Mouse (Mus musculus): ENCODE data around the gene Rapgef4. TPM values are rescaled to one million over a fixed set of nuclear protein-coding genes. Genes with fewer than 3 reads are reported as not detected.

Gene Rapgef4
- total and polyA plus RNA-seq, 2 experiments from 2014 or later = 27.0 to 58.7 TPM

GRCm38 (mm10) chr2:71941721-71942087, 39.3 kb upstream of the Rapgef4 start:
- Histone ChIP-seq H3K4me2 (ENCODE audit: low read depth) (no peak overlapping the region), H3K9me3 (ENCODE audit: low read length) (no peaks in the 10 kb centered on the region), H3K4me3 (ENCODE audit: low read depth, low read length) (no peak overlapping the region), H3K27ac (ENCODE audit: low read depth, low read length) (no peak overlapping the region), H3K4me1 (ENCODE audit: insufficient read depth) (no peaks in the 10 kb centered on the region), H3K9ac (no peak overlapping the region), H3K36me3 (ENCODE audit: insufficient read depth) (no peaks in the 10 kb centered on the region), H3K27me3 (ENCODE audit: insufficient read depth, low read length) (no peaks in the 10 kb centered on the region)
- 89% methylated on average over 5 of the region's 5 CpGs for WGBS
- DNase-seq (no peak), ATAC-seq (no peak)
- no peak for TF ChIP-seq CTCF (IDR thresholded peaks at IDR 0.05; ENCODE audit: low read depth)

- Histone ChIP-seq H3K4me2 (ENCODE audit: low read depth) (no peak overlapping the region), H3K9me3 (ENCODE audit: low read length) (no peaks in the 10 kb centered on the region), H3K4me3 (ENCODE audit: low read depth, low read length) (no peak overlapping the region), H3K27ac (ENCODE audit: low read depth, low read length) (no peak overlapping the region), H3K9ac (no peak overlapping the region), H3K36me3 (ENCODE audit: insufficient read depth) (no peaks in the 10 kb centered on the region), H3K27me3 (ENCODE audit: insufficient read depth, low read length) (no peaks in the 10 kb centered on the region), H3K4me1 (ENCODE audit: insufficient read depth) (no peaks in the 10 kb centered on the region)
- ATAC-seq (no peak), DNase-seq (no peak)
- no peak for TF ChIP-seq CTCF (IDR thresholded peaks at IDR 0.05; ENCODE audit: low read depth)
- WGBS = 31% methylated on average over 4 of the region's 4 CpGs
Measured at GRCm38 (mm10) chr2:71951212-71951611, 29.8 kb upstream of the Rapgef4 start.

DNA sequence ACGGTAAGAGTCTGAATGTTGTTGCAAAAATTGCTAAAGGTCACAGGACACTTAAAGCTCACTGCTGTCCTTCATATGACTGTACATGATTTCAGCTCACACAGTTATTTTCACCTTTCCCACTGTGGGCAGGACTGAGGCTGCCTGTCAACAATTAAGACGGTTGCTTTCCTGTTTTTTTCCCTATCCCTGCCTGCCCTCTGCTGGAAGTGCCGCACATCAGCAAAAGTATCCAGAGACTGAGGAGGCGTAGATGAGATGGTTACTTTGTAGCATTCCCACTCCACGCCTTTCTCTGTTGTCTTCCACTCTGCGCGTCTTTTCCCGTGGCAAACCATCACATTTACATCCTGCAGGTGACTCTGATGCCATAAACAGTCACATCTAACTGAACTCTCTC, 25.4 kb upstream of the Rapgef4 start:
- 18% methylated on average over 8 of the region's 8 CpGs for WGBS
- no peaks in the 10 kb centered on the region for H3K27me3 ChIP-seq (ENCODE audit: insufficient read depth, low read length)
- no peak overlapping the region for H3K27ac ChIP-seq (ENCODE audit: low read depth, low read length)
- no peak overlapping the region for H3K4me3 ChIP-seq (ENCODE audit: low read depth, low read length)
- no peaks in the 10 kb centered on the region for H3K36me3 ChIP-seq (ENCODE audit: insufficient read depth)
- H3K9me3 ChIP-seq (ENCODE audit: low read length) = no peaks in the 10 kb centered on the region
- no peaks in the 10 kb centered on the region for H3K4me1 ChIP-seq (ENCODE audit: insufficient read depth)
- peak; percentile 73 for DNase-seq
- peak; percentile 95 for TF ChIP-seq CTCF (IDR thresholded peaks at IDR 0.05; ENCODE audit: low read depth)
- no peak overlapping the region for H3K4me2 ChIP-seq (ENCODE audit: low read depth)
- H3K9ac ChIP-seq = no peak overlapping the region
- ATAC-seq = peak; percentile 73

GRCm38 (mm10) chr2:71956463-71956862, 24.6 kb upstream of the Rapgef4 start:
- Histone ChIP-seq H3K4me1 (ENCODE audit: insufficient read depth) (no peaks in the 10 kb centered on the region), H3K9me3 (ENCODE audit: low read length) (no peaks in the 10 kb centered on the region), H3K27me3 (ENCODE audit: insufficient read depth, low read length) (no peaks in the 10 kb centered on the region), H3K9ac (no peak overlapping the region), H3K4me2 (ENCODE audit: low read depth) (no peak overlapping the region), H3K4me3 (ENCODE audit: low read depth, low read length) (no peak overlapping the region), H3K27ac (ENCODE audit: low read depth, low read length) (no peak overlapping the region), H3K36me3 (ENCODE audit: insufficient read depth) (no peaks in the 10 kb centered on the region)
- WGBS = 69% methylated on average over 5 of the region's 5 CpGs
- no peak for TF ChIP-seq CTCF (IDR thresholded peaks at IDR 0.05; ENCODE audit: low read depth)
- DNase-seq (no peak), ATAC-seq (no peak)

DNA sequence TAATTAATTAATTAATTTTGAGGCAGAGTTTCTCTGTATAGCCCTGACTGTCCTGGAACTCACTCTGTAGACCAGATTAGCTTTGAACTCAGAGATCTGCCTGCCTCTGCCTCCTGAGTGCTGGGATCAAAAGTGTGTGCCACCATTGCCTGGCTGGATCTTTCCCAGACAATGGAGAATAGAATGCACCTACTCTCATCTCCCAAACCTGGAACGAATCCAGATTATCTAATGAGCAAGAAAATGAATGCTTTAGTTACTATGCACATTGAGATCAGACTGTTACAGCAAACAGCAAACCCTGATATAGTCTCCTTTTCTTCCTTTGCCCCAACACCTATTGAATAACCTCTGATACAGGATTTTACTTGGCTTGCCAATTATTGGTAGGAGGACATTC, 23.1 kb upstream of the Rapgef4 start:
- DNase-seq (no peak), ATAC-seq (no peak)
- H3K4me2 ChIP-seq (ENCODE audit: low read depth) = no peak overlapping the region
- H3K36me3 ChIP-seq (ENCODE audit: insufficient read depth) = no peaks in the 10 kb centered on the region
- H3K27me3 ChIP-seq (ENCODE audit: insufficient read depth, low read length) = no peaks in the 10 kb centered on the region
- H3K4me1 ChIP-seq (ENCODE audit: insufficient read depth) = no peaks in the 10 kb centered on the region
- no peak overlapping the region for H3K27ac ChIP-seq (ENCODE audit: low read depth, low read length)
- H3K9ac ChIP-seq = no peak overlapping the region
- WGBS = 66% methylated on average over 1 of the region's 1 CpGs
- H3K9me3 ChIP-seq (ENCODE audit: low read length) = no peaks in the 10 kb centered on the region
- H3K4me3 ChIP-seq (ENCODE audit: low read depth, low read length) = no peak overlapping the region
- no peak for TF ChIP-seq CTCF (IDR thresholded peaks at IDR 0.05; ENCODE audit: low read depth)

- no peak for DNase-seq
- ATAC-seq = no peak
Measured at GRCm38 (mm10) chr2:71958393-71958792, 22.6 kb upstream of the Rapgef4 start.

DNA sequence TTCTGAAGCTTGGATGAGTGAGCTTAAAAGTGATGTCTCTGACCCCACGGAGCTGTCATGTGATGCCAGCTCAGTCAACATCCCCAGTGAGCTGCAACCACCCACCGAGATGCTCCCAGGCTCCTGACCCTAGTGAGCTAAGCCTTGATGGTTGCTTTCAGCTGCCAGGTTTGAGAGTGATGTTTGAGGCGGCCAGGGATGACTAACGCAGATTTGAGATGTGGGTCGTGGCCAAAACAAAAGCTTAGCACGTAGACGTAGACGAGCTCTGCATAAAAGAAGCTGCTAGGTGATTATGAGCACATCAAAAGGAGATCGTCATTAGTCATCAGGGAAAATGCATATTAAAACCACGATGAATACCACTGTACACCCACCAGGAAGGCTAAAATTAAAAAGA, 16.8 kb upstream of the Rapgef4 start:
- Histone ChIP-seq H3K27ac (ENCODE audit: low read depth, low read length) (no peak overlapping the region), H3K27me3 (ENCODE audit: insufficient read depth, low read length) (no peaks in the 10 kb centered on the region), H3K9ac (no peak overlapping the region), H3K4me1 (ENCODE audit: insufficient read depth) (no peaks in the 10 kb centered on the region), H3K4me2 (ENCODE audit: low read depth) (no peak overlapping the region), H3K36me3 (ENCODE audit: insufficient read depth) (no peaks in the 10 kb centered on the region), H3K4me3 (ENCODE audit: low read depth, low read length) (no peak overlapping the region), H3K9me3 (ENCODE audit: low read length) (no peaks in the 10 kb centered on the region)
- no peak for TF ChIP-seq CTCF (IDR thresholded peaks at IDR 0.05; ENCODE audit: low read depth)
- no peak for DNase-seq
- 15% methylated on average over 10 of the region's 10 CpGs for WGBS
- no peak for ATAC-seq

More at GRCm38 (mm10) chr2:71958393-71958792, 22.6 kb upstream of the Rapgef4 start:
- Histone ChIP-seq H3K9ac (no peak overlapping the region), H3K4me3 (ENCODE audit: low read depth, low read length) (no peak overlapping the region), H3K27ac (ENCODE audit: low read depth, low read length) (no peak overlapping the region), H3K4me2 (ENCODE audit: low read depth) (no peak overlapping the region), H3K9me3 (ENCODE audit: low read length) (no peaks in the 10 kb centered on the region), H3K27me3 (ENCODE audit: insufficient read depth, low read length) (no peaks in the 10 kb centered on the region), H3K4me1 (ENCODE audit: insufficient read depth) (no peaks in the 10 kb centered on the region), H3K36me3 (ENCODE audit: insufficient read depth) (no peaks in the 10 kb centered on the region)
- no peak for TF ChIP-seq CTCF (IDR thresholded peaks at IDR 0.05; ENCODE audit: low read depth)
- WGBS = 54% methylated on average over 3 of the region's 3 CpGs

DNA sequence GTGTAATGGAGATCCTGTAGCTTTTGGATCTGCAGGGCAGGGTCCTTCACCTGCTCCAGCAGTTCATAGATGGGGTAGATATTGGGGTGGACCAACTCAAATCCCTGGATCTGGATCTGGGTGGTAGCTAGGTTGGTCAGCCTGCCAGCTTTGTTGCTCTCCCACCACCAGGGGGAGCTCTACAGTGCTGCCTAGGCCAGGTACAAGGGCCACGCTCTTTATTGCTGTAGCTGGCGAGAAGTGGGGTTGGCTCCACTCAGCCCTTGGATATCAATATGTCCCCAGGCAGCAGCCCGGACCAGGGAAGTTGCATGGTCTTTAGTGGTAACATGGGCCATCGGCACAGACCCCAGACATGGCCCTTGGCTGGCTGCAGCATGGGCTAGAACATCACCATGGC, 15.6 kb upstream of the Rapgef4 start:
- Histone ChIP-seq H3K36me3 (ENCODE audit: insufficient read depth) (no peaks in the 10 kb centered on the region), H3K4me2 (ENCODE audit: low read depth) (no peak overlapping the region), H3K27ac (ENCODE audit: low read depth, low read length) (no peak overlapping the region), H3K9ac (no peak overlapping the region), H3K27me3 (ENCODE audit: insufficient read depth, low read length) (no peaks in the 10 kb centered on the region), H3K4me3 (ENCODE audit: low read depth, low read length) (no peak overlapping the region), H3K9me3 (ENCODE audit: low read length) (no peaks in the 10 kb centered on the region), H3K4me1 (ENCODE audit: insufficient read depth) (no peaks in the 10 kb centered on the region)
- ATAC-seq = no peak
- DNase-seq = no peak
- peak; percentile 46 for TF ChIP-seq CTCF (IDR thresholded peaks at IDR 0.05; ENCODE audit: low read depth)
- 87% methylated on average over 4 of the region's 4 CpGs for WGBS
